Mouse (Mus musculus): Measurements from ENCODE around the gene Lrrc1.

GRCm38 (mm10) chr9:77577931-77578330, 33.3 kb upstream of the Lrrc1 start:
- no peak for TF ChIP-seq CTCF (IDR thresholded peaks at IDR 0.05; ENCODE audit: control insufficient read depth, insufficient read depth, insufficient read length)
- TF ChIP-seq CEBPB (IDR thresholded peaks at IDR 0.05; ENCODE audit: low read depth) = no peak
- no peak for TF ChIP-seq MYOG (IDR thresholded peaks at IDR 0.05; ENCODE audit: control insufficient read depth, extremely low read depth, insufficient read length)
- no peak for TF ChIP-seq MYOD1 (IDR thresholded peaks at IDR 0.05; ENCODE audit: control insufficient read depth, insufficient read length, low read depth)
- no peak for TF ChIP-seq MAX (IDR thresholded peaks at IDR 0.05)
- no peak for TF ChIP-seq USF1 (IDR thresholded peaks at IDR 0.05; ENCODE audit: low read depth)
- no peak for TF ChIP-seq FOSL1 (IDR thresholded peaks at IDR 0.05; ENCODE audit: insufficient read depth, low read length, poor library complexity, severe bottlenecking)
